Mouse (Mus musculus): ENCODE measurements at regions not wholly inside any gene's neighbourhood (a gene's known extent, or its start where the extent isn't known, plus 50 kb on each side); places are given as distances from the start of the nearest gene placed in this dataset.

GRCm38 (mm10) chr11:22630982-22631381 lies 119.1 kb downstream of the Tmem17 start:
- no peak for TF ChIP-seq CTCF (IDR thresholded peaks at IDR 0.05; ENCODE audit: extremely low read depth, insufficient read length, insufficient replicate concordance, low read depth, low read length)
- no peak for TF ChIP-seq POLR2A (IDR thresholded peaks at IDR 0.05; ENCODE audit: low read depth, low read length)
